Mouse (Mus musculus) embryonic stem cell, embryonic (primary cell): ENCODE measurements around the gene Brix1.
"Not testable (repeated sequence)": the region's sequence is repeated elsewhere in the genome, so short reads cannot be mapped to it uniquely, and the experiment has no call there.

Experiments
- CTCF ChIA-PET, 4 experiments: fragments of 300-600 bp in 2 of 4; fragments of 350-600 bp in 2 of 4; sonication (Branson Sonifier 250); formaldehyde crosslinking; loops; one replicate each; lab custom pipeline; 2022; ENCODE audit warnings: inconsistent platforms in 2 of 4; lab: Charles Lee
- POLR2A ChIA-PET, 4 experiments: fragments of 300-600 bp in 2 of 4; fragments of 350-600 bp in 2 of 4; sonication (Branson Sonifier 250); formaldehyde crosslinking; loops; one replicate each; lab custom pipeline; 2022; ENCODE audit warnings: antibody characterized with exemption in 4 of 4, inconsistent platforms in 1 of 4; lab: Charles Lee

Gene Brix1

GRCm38 (mm10) chr15:10485484-10486364, at the start of gene Brix1, which contains the start of gene Rad1:
Gene Brix1, minus strand, starts transcription at chr15:10485947.
Gene Rad1, plus strand, starts transcription at chr15:10486018.
- POLR2A ChIA-PET, result interaction anchor here (0.5 to 12.4 kb wide), 45 partner anchors 8 to 1276 kb away, joined by 3 to 239 read pairs (median 4); partner anchors contain the start of genes Dnajc21 (in 3 of the 4), Amacr (in 1 of the 4) and Rai14 (in 1 of the 4)
- CTCF ChIA-PET, result interaction anchor here in 3 of 4 experiments (0.6 to 1.6 kb wide), 5 partner anchors 15 to 736 kb away, joined by 3 to 12 read pairs (median 3); partner anchors contain the start of gene Dnajc21 (in 1 of the 3)

GRCm38 (mm10) chr15:10534591-10534990, 48.8 kb upstream of the Brix1 start:
- CTCF ChIA-PET, result interaction anchor here in 2 of 4 experiments (0.7 kb wide), 2 partner anchors 100 to 120 kb away, joined by 5 to 10 read pairs; no protein-coding TSS in a partner anchor
- POLR2A ChIA-PET, result interaction anchor here in 2 of 4 experiments (0.6 to 0.7 kb wide), 6 partner anchors 21 to 1644 kb away, joined by 3 to 7 read pairs (median 4); no protein-coding TSS in a partner anchor

GRCm38 (mm10) chr15:10533361-10533760, 47.6 kb upstream of the Brix1 start:
- CTCF ChIA-PET, result not testable (repeated sequence)
- POLR2A ChIA-PET, result interaction anchor here in 1 of 4 experiments (0.6 kb wide), 1 partner anchor 1036 kb away, joined by 3 read pairs; no protein-coding TSS in a partner anchor

GRCm38 (mm10) chr15:10531352-10531751, 45.6 kb upstream of the Brix1 start:
- CTCF ChIA-PET, result interaction anchor here in 1 of 4 experiments (1.0 kb wide), 1 partner anchor 31 kb away, joined by 4 read pairs; no protein-coding TSS in a partner anchor
- POLR2A ChIA-PET, result no interaction called here

GRCm38 (mm10) chr15:10525896-10526295, 40.1 kb upstream of the Brix1 start:
- POLR2A ChIA-PET, result interaction anchor here in 1 of 4 experiments (0.6 kb wide), 1 partner anchor 11 kb away, joined by 4 read pairs; no protein-coding TSS in a partner anchor

GRCm38 (mm10) chr15:10515166-10515565, 29.4 kb upstream of the Brix1 start:
- POLR2A ChIA-PET, result interaction anchor here in 3 of 4 experiments (0.7 to 1.7 kb wide), 4 partner anchors 137 to 1072 kb away, joined by 3 read pairs; partner anchors contain the start of gene Rai14 (in 1 of the 3)
- CTCF ChIA-PET, result interaction anchor here in 3 of 4 experiments (0.6 to 1.4 kb wide), 3 partner anchors 10 to 68 kb away, joined by 3 to 5 read pairs (median 3); no protein-coding TSS in a partner anchor

More at GRCm38 (mm10) chr15:10525896-10526295, 40.1 kb upstream of the Brix1 start:
- CTCF ChIA-PET, result interaction anchor here in 1 of 4 experiments (0.7 kb wide), 1 partner anchor 799 kb away, joined by 3 read pairs; no protein-coding TSS in a partner anchor

GRCm38 (mm10) chr15:10506099-10506498, 20.4 kb upstream of the Brix1 start:
- CTCF ChIA-PET, result no interaction called here
- POLR2A ChIA-PET, result interaction anchor here in 2 of 4 experiments (0.7 to 1.1 kb wide), 2 partner anchors 20 to 36 kb away, joined by 3 read pairs; partner anchors contain the start of genes Brix1 (in 1 of the 2), Dnajc21 (in 1 of the 2) and Rad1 (in 1 of the 2)

GRCm38 (mm10) chr15:10500838-10501719, 15.3 kb upstream of the Brix1 start:
- ChIA-PET CTCF (interaction anchor here (0.5 to 2.3 kb wide), 34 partner anchors 9 to 905 kb away, joined by 3 to 13 read pairs (median 4); partner anchors contain the start of genes Brix1 (in 2 of the 4), Rad1 (in 2 of the 4) and Dnajc21 (in 1 of the 4)), POLR2A (interaction anchor here in 3 of 4 experiments (0.5 to 1.9 kb wide), 11 partner anchors 13 to 1361 kb away, joined by 3 to 13 read pairs (median 4); partner anchors contain the start of genes Amacr (in 2 of the 3), Brix1 (in 1 of the 3), Lmbrd2 (in 1 of the 3) and Rad1 (in 1 of the 3))

- ChIA-PET CTCF (interaction anchor here in 3 of 4 experiments (0.7 to 1.2 kb wide), 3 partner anchors 215 to 401 kb away, joined by 3 read pairs; no protein-coding TSS in a partner anchor), POLR2A (interaction anchor here in 2 of 4 experiments (1.2 to 1.6 kb wide), 2 partner anchors 15 to 402 kb away, joined by 5 to 13 read pairs; partner anchors contain the start of genes Brix1 (in 1 of the 2) and Rad1 (in 1 of the 2))
These were observed 14.3 kb upstream of the Brix1 start for GRCm38 (mm10) chr15:10500035-10500434.

GRCm38 (mm10) chr15:10499593-10499992, 13.8 kb upstream of the Brix1 start:
- POLR2A ChIA-PET, result interaction anchor here in 1 of 4 experiments (0.6 to 1.6 kb wide), 3 partner anchors 14 to 268 kb away, joined by 3 to 13 read pairs (median 3); partner anchors contain the start of genes Brix1, Dnajc21 and Rad1
- CTCF ChIA-PET, result interaction anchor here in 1 of 4 experiments (1.2 kb wide), 1 partner anchor 216 kb away, joined by 3 read pairs; no protein-coding TSS in a partner anchor

GRCm38 (mm10) chr15:10496696-10497095, 10.9 kb upstream of the Brix1 start:
- CTCF ChIA-PET, result interaction anchor here in 1 of 4 experiments (0.6 kb wide), 1 partner anchor 485 kb away, joined by 3 read pairs; the partner anchor contains the start of gene Amacr
- POLR2A ChIA-PET, result interaction anchor here in 3 of 4 experiments (0.5 to 2.8 kb wide), 13 partner anchors 9 to 1316 kb away, joined by 3 to 12 read pairs (median 4); partner anchors contain the start of genes Dnajc21 (in 2 of the 3), Rai14 (in 2 of the 3), Brix1 (in 1 of the 3) and Rad1 (in 1 of the 3)

GRCm38 (mm10) chr15:10495944-10496343, 10.2 kb upstream of the Brix1 start:
- ChIA-PET POLR2A (interaction anchor here in 3 of 4 experiments (1.0 to 2.8 kb wide), 7 partner anchors 9 to 219 kb away, joined by 3 to 12 read pairs (median 3); partner anchors contain the start of genes Dnajc21 (in 2 of the 3) and Rai14 (in 1 of the 3)), CTCF (no interaction called here)

GRCm38 (mm10) chr15:10490101-10490500, 4.4 kb upstream of the Brix1 start:
- ChIA-PET CTCF (no interaction called here), POLR2A (interaction anchor here in 2 of 4 experiments (0.8 to 12.4 kb wide), 3 partner anchors 19 to 197 kb away, joined by 3 to 239 read pairs (median 3); partner anchors contain the start of gene Dnajc21 (in 1 of the 2))

GRCm38 (mm10) chr15:10487246-10487645, 1.5 kb upstream of the Brix1 start:
- CTCF ChIA-PET, result interaction anchor here in 1 of 4 experiments (1.5 kb wide), 1 partner anchor 14 kb away, joined by 3 read pairs; no protein-coding TSS in a partner anchor
- POLR2A ChIA-PET, result interaction anchor here in 3 of 4 experiments (0.9 to 12.4 kb wide), 6 partner anchors 9 to 40 kb away, joined by 3 to 239 read pairs (median 6); partner anchors contain the start of gene Dnajc21 (in 2 of the 3)

- CTCF ChIA-PET, result interaction anchor here in 3 of 4 experiments (0.6 to 1.6 kb wide), 5 partner anchors 14 to 737 kb away, joined by 3 to 12 read pairs (median 3); partner anchors contain the start of gene Dnajc21 (in 1 of the 3)
- POLR2A ChIA-PET, result interaction anchor here (0.6 to 12.4 kb wide), 37 partner anchors 9 to 495 kb away, joined by 3 to 239 read pairs (median 5); partner anchors contain the start of genes Dnajc21 (in 3 of the 4), Amacr (in 1 of the 4) and Rai14 (in 1 of the 4)
These were observed 655 bp upstream of the Brix1 start for GRCm38 (mm10) chr15:10486365-10486839.
